Mouse (Mus musculus) gastrocnemius, adult 2 months (tissue): ENCODE results near the gene Gapdh. TPM values are rescaled to one million over a fixed set of nuclear protein-coding genes. Genes with fewer than 3 reads are reported as not detected.

Experiments
- DNase-seq: peaks from one replicate; pipeline ENCODE4 v3.0.0; 2022
- H3K27ac ChIP-seq: fragments of 200-600 bp; 2 replicates; pipeline ENCODE4 v1.8.1; 2022; ENCODE audit warnings: mild to moderate bottlenecking
- H3K4me3 ChIP-seq: fragments of 200-600 bp; 2 replicates; pipeline ENCODE4 v1.8.1; 2022; ENCODE audit warnings: mild to moderate bottlenecking, moderate library complexity
- CTCF ChIP-seq: fragments of 200-600 bp; IDR thresholded peaks from 2 replicates; pipeline ENCODE4 v1.8.1; 2022; ENCODE audit warnings: antibody characterized with exemption, mild to moderate bottlenecking, moderate library complexity
- intact Hi-C: fragments of 180-260 bp; cut with DNase I; formaldehyde crosslinking; loops from one replicate; pipeline ENCODE4 v1.15.1; 2025
- total RNA-seq, 2 experiments: library from RNA; stranded (reverse); gene quantifications; 2 replicates each; pipeline ENCODE4 v1.2.3; 2021

Gene Gapdh
- total RNA-seq, 2 experiments from 2014 or later, result 9,742 to 11,894 TPM

- no peak for TF ChIP-seq CTCF
- no peak for DNase-seq
- peak overlapping the region; percentile 58; the same call in 1 of the 2 replicates for H3K27ac ChIP-seq
- H3K4me3 ChIP-seq, result no peak overlapping the region
- intact Hi-C loops, result no loop called here
Measured at GRCm38 (mm10) chr6:125156491-125156890, 9.8 kb downstream of the Gapdh start.

DNA sequence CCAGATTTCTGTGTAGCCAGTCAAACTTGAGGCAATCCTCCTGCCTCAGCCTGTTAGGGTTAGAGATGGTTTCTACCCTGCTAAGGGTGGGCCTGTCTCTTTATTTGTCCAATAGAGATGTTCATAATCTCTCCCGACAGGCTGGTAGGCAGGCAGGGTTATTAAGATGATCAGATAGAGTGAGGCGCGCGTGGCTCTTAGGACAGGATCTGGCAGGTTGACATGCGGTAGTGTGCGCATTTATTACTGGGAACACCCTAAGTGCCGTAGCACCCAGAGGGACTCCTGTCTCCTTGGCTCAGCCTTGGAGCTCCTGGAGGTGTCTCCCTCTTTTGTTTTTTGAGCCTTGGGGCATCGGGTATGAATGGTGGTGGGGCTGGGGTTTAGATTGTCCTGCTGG is 11.0 kb downstream of the Gapdh start:
- intact Hi-C loops, result no loop called here
- no peak for DNase-seq
- TF ChIP-seq CTCF, result no peak
- peak overlapping the region; percentile 58 for H3K27ac ChIP-seq
- H3K4me3 ChIP-seq, result no peak overlapping the region; the same call in 1 of the 2 replicates

GRCm38 (mm10) chr6:125154550-125154949 is 11.7 kb downstream of the Gapdh start:
- Histone ChIP-seq H3K4me3 (no peak overlapping the region), H3K27ac (peak overlapping the region; percentile 58; the same call in 1 of the 2 replicates)
- intact Hi-C loops, result no loop called here
- DNase-seq, result no peak
- TF ChIP-seq CTCF, result peak; percentile 50

DNA sequence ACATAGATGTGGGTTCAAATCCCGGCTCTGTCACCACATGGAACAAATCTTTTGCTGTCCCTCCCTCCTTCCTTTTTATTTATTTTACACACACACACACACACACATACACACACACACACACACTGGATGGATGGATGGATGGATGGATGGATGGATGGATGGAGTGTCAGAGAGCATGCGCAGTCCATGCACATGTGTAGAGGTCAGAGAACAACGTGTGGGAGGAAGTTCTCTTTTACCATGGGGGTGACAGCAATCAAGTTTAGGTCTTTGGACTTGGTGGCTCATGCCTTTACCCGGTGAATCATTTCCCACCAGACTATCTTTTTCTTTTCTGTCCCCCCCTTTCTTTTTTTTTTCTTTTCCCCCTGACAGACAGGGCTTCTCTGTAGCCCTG is 12.6 kb downstream of the Gapdh start:
- intact Hi-C loops, result no loop called here
- no peak for DNase-seq
- H3K4me3 ChIP-seq, result no peak overlapping the region
- H3K27ac ChIP-seq, result peak overlapping the region; percentile 13; the same call in 1 of the 2 replicates
- TF ChIP-seq CTCF, result no peak

- intact Hi-C loops, result no loop called here
- Histone ChIP-seq H3K27ac (peak overlapping the region; percentile 94), H3K4me3 (no peak overlapping the region)
- no peak for TF ChIP-seq CTCF
- DNase-seq, result peak; percentile 35
Measured at GRCm38 (mm10) chr6:125153018-125153389, 13.3 kb downstream of the Gapdh start.

GRCm38 (mm10) chr6:125152212-125153017 is 13.9 kb downstream of the Gapdh start:
- peak; percentile 85 for DNase-seq
- H3K4me3 ChIP-seq, result no peak overlapping the region
- H3K27ac ChIP-seq, result peak overlapping the region; percentile 94
- intact Hi-C loops, result no loop called here
- no peak for TF ChIP-seq CTCF

GRCm38 (mm10) chr6:125149569-125149950 is 16.7 kb downstream of the Gapdh start:
- no peak for DNase-seq
- intact Hi-C loops, result loop anchor here (2.0 to 5.0 kb wide), 2 partner anchors 17 to 83 kb away; partner anchors contain the start of genes Gapdh and Tapbpl
- Histone ChIP-seq H3K27ac (peak overlapping the region; percentile 94), H3K4me3 (peak overlapping the region; percentile 79)
- no peak for TF ChIP-seq CTCF

- Histone ChIP-seq H3K27ac (peak overlapping the region; percentile 94), H3K4me3 (peak overlapping the region; percentile 79)
- peak; percentile 94 for DNase-seq
- TF ChIP-seq CTCF, result no peak
- intact Hi-C loops, result loop anchor here (2.0 to 5.0 kb wide), 2 partner anchors 18 to 83 kb away; partner anchors contain the start of genes Gapdh and Tapbpl
Measured at GRCm38 (mm10) chr6:125148926-125149568, 17.2 kb downstream of the Gapdh start.

DNA sequence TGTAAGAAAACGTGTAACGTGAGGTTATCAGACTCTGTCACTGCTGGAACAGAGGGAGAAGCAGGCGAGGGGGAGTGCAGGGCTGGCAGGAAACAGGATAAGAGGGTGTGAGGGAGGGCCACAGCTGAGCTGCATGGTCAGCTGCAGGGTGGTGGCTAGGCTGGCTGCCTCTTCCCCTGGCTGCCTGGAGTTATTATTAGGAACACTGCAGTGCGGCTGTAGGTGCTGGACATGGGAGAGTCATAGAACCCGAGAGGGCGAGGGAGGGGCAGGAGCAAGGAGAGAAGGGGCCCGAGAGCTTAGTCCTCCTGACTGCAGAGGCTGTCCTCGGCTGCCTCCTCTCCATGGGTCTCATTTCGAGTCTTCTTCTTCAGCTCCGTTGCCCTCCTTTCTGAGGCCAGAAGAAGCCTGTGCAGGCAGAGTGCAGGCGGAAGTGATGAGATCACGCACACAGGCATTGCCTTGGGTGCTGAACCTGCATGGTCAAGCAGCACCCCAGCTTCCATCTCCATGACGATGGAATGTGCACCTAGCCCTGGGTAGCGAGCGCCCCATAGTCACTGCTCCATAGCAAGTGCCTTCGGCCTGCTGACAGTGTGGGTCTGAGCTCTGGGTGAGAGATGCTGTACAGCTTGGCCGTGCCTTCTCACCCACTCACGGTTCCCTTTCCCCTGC is 17.9 kb downstream of the Gapdh start:
- Histone ChIP-seq H3K4me3 (peak overlapping the region; percentile 79), H3K27ac (peak overlapping the region; percentile 94)
- DNase-seq, result peak; percentile 87
- TF ChIP-seq CTCF, result no peak
- intact Hi-C loops, result loop anchor here (2.0 to 5.0 kb wide), 2 partner anchors 18 to 84 kb away; partner anchors contain the start of genes Gapdh and Tapbpl

DNA sequence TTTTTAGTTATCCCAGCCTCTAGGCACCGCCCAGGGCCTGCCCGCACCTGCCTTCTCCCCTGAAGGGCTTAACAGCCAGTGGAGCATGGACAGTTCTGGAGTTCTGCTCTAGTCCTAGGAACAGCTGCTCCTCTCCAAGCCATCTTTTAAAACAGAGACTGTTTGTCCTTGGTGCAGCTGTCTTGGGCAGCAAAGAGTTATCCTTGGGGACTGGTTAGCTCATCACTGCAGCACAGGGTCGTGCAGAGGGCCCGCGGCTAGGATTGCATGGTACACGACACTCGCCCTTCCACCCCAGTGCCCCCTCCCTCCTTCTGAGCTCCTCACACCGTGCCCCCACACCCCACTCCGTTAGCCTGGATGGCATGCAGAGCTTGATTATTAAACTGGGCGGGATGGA is 18.9 kb downstream of the Gapdh start:
- intact Hi-C loops, result loop anchor here (5.0 kb wide), 1 partner anchor 85 kb away; the partner anchor contains the start of gene Tapbpl
- Histone ChIP-seq H3K4me3 (peak overlapping the region; percentile 79), H3K27ac (peak overlapping the region; percentile 94)
- no peak for DNase-seq
- no peak for TF ChIP-seq CTCF

DNA sequence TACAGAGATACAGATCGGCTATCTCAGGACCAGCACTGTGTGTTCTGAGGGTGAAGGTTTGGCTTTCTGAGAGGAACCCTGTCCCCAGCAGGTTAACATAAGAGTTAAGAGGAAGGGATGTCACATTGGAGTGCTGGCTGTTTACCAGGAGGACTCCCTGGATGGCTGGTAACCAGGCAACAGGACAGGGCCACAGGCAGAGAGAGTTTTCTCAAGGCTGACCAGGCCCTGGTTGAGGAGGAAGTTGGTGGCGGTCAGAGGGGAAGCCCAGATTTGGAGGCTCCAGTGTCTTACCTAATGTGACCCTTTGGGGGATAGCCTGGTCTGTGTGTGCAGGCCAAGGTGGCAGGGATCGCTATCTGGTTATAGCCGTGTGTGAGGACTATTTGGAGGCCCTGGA is 19.5 kb downstream of the Gapdh start:
- intact Hi-C loops, result loop anchor here (5.0 kb wide), 1 partner anchor 86 kb away; the partner anchor contains the start of gene Tapbpl
- peak; percentile 59 for DNase-seq
- peak overlapping the region; percentile 94 for H3K27ac ChIP-seq
- peak overlapping the region; percentile 79 for H3K4me3 ChIP-seq
- no peak for TF ChIP-seq CTCF

GRCm38 (mm10) chr6:125146148-125146547 is 20.1 kb downstream of the Gapdh start:
- DNase-seq, result no peak
- no peak for TF ChIP-seq CTCF
- peak overlapping the region; percentile 79 for H3K4me3 ChIP-seq
- peak overlapping the region; percentile 94 for H3K27ac ChIP-seq
- intact Hi-C loops, result loop anchor here (5.0 kb wide), 1 partner anchor 86 kb away; the partner anchor contains the start of gene Tapbpl
